Mouse (Mus musculus): ENCODE measurements at regions not wholly inside any gene's neighbourhood (a gene's known extent, or its start where the extent isn't known, plus 50 kb on each side); places are given as distances from the start of the nearest gene placed in this dataset.

DNA sequence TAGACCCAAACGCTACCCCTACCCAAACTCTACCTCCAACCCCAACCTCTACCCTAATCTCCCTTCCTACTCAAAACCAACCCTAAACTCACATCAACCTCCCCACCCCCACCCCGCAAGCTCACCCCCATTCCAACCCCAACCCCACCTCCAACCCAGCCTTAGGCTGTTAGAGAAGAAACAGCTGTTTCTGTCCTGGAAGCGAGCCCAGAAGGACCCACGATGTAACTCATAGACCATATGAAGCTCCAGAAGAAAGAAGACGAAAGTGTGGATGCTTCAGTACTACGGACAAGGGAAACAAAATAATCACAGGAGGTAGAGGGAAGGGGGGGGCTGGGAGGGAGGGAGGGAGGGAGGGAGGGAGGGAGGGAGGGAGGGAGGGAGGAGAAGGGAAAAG lies 58.4 kb downstream of the Sox11 start:
- DNase-seq (ENCODE audit: low spot score in 2 of 2), result no peak

DNA sequence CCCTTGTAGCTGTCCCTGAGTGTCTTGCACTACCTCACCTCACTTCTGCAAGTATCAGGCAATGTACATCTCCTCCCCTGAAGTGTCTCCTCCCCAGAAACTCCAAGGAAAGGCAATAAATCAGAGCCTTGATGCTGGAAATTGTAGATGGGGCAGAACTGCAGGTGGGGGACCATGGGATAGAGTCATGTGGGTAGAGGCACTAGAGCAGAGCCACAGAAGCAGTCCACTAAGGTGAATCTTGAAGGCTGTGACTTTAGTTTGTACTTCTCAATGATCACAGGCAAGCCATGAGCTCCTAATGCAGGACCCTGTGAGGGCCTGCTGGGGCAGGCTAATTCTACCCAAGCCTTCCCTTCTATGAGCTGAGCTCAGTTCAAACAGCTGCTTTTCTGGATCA lies 80.4 kb downstream of the Sox11 start:
- DNase-seq (ENCODE audit: low spot score in 2 of 2), result no peak

DNA sequence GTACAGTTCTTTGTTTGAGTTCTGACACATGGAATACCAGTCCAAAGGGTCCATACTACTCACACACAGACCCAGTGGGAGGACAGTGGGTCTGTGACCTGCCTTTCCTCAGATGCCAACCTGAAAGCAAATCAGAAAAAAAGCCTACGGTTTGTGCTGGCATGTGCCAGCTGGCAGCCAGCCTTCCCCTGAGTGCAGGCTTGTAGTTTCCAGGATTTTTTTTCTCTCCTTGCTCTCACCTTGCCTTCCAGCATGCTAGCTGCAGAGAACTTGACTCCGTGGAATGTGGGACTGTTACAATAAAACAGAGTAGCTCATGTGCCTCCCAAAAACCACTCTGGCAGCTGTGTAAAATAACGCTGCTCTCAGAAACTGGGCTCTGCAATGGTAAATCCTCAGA lies 88.2 kb downstream of the Sox11 start:
- no peak for DNase-seq (ENCODE audit: low spot score in 2 of 2)

DNA sequence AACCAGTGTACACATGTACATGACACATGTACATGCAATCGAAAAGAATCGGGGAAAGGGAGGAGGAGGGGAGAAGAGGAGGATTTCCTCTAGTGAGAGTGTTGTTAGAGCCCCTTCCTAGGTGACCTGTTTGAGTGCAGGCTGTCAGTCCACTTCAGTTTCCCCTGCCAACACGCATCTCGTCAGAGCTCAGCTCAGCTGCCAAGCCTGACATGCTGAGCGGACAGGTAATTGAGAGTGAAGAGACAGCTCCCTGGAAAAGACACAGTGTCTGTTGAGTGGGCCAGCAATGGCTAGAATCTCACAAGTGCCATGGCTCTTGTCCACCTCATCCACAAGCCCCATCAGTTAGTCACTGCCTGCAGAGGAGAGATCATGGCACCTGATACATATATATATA lies 90.9 kb downstream of the Sox11 start:
- no peak for DNase-seq (ENCODE audit: low spot score in 2 of 2)

DNA sequence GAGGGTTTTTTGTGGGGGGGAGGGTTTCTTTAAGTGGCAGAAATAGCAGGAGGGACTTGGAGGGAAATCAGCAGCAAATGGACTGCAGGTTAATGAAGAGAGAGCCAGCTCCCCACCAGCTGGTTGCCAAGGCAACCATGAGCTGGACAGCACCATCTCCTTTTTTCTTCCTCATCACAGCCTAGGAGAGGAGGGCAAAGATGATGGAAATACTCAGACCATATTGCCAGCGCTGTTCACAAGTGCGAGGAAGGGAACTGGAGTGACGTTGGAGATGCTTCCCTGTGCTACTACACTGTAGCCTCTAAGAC lies 93.9 kb downstream of the Sox11 start:
- no peak for DNase-seq (ENCODE audit: low spot score in 2 of 2)

DNA sequence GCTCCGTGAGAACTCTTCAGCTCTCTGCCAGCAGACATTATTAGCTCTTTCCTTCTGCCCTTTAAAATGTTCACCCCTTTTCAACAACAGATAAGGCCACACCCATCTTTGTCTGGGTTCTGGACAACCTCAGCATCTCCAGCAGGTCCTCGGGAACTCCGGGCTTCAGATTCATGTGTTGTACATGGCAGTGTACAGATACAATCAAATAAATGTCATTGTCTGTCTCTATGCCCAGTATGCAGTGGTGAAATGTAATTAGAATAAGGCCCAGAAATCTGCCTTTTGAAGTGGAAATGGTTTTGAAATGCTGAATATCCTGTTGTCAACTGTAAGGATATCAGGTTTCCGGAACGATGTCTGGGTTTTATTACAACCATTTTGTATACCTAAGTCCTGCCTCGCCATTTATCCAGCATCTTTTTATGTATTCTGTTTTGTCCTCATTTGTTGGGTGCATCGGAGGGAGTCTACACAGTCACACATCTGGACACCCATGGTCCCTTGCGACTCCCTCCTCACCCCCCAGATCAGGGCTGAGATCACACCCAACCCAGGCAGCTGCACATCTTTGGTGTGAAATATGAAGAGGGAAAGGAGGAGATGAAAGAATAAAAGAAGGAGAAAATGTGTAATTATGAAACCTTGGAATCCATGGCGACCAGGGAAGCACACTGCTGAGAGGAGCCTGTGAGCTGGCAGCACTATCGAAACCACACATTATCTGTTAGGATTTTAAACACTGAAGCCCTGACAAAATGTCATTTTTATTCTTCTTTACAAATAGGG lies 94.4 kb downstream of the Sox11 start:
- no peak for DNase-seq (ENCODE audit: low spot score in 2 of 2)

DNA sequence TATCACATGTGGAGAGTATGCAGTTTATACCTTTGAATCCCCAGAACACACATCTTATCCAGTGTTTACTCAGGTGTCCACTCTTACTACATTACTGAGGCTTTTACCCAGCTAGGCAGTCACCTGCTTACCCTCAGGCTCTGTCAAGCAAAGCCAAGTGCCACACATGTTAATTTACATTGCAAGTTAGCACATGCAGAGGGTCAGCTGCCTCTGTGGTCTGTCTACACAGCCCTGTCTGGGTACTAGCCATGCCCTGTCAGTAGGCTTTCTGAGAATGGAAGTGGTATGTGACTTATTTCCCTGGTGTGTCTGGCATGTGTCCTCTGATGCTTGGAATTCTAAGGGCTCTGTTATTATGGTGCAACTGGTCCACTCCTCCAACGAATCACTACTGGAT lies 106.6 kb downstream of the Sox11 start:
- DNase-seq (ENCODE audit: low spot score in 2 of 2), result no peak

DNA sequence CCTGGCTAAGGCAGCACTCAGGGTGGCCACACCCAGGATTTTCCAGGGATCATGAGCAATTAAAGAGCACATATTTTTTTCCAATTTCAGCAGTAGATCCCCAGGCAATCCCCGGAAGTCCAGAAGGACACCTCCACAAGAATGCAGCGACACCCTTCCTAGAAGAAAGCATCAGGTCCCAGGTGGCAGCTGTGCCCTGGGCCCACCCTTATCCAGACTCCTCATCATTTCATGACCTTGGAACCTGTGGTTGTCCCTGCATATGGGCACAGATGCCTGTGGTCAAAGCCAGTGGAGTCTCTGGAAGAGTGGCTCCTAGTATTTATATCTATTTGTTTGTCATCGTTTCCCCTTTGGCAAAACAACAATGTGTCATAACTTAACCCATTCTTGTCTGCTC lies 120.8 kb downstream of the Sox11 start:
- DNase-seq (ENCODE audit: low spot score in 2 of 2), result no peak

DNA sequence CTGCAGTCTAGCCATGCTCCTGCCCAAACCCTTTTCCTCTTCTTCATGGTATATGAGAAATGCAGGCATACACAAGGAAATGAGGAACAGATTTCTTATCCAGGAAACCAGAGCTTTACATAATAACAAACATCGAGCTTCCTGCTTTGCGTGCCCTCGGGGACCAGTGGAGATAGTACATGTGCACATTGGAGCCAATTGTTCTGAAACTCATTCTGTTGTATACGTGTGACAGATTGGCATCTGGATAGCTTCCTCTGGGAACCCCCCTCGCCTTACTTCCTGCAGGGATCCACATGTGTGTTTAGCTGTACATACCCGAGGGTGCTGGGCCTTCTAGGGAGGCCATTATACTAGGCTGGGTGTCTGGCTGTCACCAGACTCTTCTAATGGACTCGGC lies 141.2 kb downstream of the Sox11 start:
- no peak for DNase-seq (ENCODE audit: low spot score in 2 of 2)

DNA sequence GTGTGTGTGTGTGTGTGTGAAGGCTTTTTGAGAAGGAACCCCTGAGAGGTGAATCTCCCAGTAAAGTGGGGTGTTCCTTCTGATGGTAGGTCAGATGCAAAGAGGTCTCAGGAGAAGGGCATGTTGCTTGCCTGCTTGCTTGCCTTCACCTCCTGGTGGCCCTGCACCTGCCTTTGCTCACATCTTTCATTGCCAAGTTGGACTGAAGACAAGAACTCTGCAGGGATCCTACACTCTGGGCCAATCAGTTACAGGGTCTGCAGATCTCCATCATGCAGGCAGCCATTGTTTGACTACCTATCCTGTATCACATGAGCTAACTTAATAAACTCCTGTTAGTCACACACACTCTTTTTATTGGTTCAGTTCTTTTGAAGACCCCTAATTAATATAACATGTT lies 148.4 kb downstream of the Sox11 start:
- no peak for DNase-seq (ENCODE audit: low spot score in 2 of 2)

DNA sequence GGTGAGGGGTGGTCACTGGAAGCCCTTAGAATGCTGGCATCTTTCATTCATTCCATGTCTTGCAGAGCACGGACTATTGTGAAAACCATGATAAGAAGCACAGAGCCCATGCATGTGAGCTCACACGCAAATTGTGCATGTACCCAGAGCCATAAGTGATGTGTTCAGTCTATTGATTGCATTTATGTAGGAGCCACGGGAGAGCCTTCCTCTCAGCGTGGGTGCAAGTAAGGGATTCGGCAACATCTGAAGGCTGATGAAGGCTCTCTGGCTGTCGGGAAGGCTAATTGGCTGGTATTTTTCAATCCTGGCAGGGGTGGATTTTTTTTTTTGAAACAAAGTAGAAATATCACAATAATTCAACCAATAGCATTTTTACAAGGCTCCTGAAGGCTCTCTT lies 150.5 kb downstream of the Sox11 start:
- no peak for DNase-seq (ENCODE audit: low spot score in 2 of 2)

DNA sequence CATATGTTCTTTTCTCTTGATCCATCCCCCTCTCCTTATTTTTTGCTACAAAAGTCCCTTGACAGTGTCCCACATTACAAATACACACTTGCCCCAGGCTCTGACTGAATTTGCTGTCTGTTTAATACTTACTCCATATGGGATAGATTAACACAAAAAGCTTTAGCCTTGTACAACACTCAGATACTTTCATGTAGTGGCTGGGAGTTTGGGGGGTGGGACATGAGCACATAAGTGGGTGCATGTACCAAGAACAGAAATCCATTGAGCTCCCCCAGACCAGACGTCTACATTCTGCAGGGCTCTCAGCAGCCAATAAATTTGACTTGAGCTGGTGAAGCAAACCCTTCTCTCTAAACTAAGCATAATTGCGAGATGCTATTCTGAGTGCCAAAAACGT lies 154.9 kb downstream of the Sox11 start:
- DNase-seq (ENCODE audit: low spot score in 2 of 2), result no peak

DNA sequence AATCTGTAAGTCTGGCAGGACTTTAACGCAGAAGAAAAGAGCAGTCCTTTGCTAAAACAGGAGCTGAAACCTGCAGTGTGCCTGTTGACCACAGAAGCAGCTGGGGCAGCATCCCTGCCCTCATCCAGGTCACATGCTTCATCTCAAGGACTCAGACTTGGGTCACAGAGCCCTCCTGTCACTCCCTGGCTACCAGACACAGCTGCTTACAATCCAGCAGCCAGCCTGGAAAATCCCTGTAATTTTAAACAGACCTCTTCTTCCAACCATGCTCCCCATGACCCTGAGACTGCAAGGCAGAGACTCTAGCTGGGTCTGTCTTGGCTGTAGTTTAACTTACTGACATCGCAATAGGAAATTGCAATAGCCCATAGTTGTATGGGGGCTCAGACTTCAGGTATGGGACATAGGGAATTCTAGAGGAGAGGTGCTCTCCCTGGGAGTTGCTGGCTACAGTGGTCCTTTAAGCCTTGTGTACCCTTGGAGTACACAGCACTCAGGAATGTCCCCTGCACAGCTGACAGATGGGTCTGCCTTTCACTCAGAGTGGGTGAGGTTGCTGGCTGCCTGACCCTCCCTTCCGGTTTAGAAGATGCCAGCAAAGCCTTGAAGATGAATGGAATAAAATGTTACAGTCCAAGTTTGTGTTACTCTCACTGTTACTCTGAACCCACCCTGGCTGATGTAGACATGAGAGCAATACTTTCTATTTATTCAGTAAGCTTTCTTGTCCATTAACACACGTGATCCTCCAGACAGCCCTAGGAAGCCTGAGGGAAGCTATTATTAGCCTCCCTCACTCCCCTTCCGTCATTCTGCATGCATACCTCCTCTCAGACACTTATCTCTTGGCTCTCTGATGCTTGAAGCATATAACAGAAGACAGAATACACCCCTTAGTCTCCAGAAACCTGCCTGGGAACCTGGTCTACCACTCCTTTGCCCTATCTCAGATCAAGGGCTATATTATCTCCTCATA lies 159.7 kb downstream of the Sox11 start:
- DNase-seq (ENCODE audit: low spot score in 2 of 2), result no peak

DNA sequence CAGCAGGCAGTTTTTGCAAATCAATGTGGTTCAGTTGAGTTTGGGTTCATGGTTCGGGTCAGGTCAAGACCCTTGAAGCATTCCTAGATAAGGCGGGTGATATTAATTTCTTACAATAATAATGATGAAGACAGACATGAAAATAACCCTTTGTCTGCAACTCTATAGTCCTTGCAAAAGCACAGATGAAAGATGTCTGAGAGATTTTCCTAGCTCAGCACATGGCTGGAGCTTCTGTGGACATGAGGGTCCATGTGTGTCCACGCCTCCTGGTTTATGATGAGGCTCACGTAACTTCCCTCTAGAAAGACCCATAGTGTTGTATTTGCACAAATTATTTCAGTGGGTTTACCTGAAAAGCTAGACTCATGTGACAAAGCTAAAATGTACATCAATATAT lies 168.8 kb downstream of the Sox11 start:
- DNase-seq (ENCODE audit: low spot score in 2 of 2), result no peak

DNA sequence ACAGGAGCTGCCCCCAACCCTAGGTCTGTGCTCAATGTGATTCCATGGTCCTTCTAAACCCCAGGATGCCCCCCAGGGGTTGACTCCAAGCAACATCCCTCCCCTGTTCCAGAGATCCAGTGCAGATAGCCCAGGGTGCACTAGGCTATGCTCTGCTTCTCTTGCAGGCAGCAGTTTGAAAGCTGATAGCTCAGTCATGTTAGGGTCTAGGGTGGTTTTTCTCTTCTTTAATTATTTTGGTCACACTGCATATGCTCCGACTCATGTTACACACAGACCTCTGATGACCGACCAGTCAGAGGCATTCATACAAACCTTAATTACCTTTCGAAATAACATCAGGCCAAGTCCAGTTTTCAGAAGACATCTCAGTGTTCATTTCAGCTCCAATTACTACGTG lies 169.2 kb downstream of the Sox11 start:
- DNase-seq (ENCODE audit: low spot score in 2 of 2), result no peak

DNA sequence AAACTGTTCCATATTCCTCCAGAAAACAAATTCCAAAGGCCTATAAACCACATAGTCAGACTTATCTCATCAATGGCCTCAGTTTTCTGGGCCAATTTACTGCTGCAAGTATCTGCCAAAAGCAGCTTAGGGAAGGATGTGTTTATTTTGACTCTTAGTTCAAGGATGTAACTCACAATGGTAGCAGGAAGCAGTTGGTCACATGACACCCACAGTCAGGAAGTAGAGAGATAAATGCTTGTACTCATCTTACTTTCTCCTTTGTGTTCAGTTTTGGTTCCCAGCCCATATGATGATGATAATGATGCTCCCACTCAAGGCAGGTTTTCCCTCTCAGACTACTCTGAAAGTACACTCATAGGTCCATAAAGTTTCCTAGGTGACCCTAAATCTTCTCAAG lies 170.8 kb downstream of the Sox11 start:
- no peak for DNase-seq (ENCODE audit: low spot score in 2 of 2)

DNA sequence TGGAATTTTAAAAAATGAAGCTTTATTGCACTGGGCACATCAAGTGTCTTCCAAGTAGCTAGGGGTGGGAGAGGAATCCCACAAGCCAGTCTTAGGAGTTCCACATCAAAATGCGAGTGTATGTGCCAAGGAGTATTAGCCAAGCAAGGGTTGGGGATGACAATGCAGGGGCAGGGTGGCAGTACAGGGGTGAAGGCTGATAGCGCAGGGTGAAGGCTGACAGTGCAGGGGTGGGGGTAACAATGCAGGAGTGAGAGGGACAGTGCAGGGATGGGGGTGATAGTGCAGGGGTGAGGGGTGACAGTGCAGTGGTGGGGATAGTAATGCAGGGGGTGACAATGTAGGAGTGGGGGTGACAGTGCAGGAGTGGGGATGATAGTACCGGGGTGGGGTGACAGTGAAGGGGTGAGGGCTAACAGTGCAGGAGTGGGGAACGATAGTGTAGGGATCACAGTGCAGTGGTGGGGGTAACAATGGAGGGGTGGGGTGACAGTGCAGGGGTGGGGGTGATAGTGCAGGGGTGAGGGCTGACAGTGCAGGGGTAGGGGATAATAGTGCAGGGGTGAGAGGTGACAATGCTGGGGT lies 177.4 kb downstream of the Sox11 start:
- DNase-seq (ENCODE audit: low spot score in 2 of 2), result no peak

DNA sequence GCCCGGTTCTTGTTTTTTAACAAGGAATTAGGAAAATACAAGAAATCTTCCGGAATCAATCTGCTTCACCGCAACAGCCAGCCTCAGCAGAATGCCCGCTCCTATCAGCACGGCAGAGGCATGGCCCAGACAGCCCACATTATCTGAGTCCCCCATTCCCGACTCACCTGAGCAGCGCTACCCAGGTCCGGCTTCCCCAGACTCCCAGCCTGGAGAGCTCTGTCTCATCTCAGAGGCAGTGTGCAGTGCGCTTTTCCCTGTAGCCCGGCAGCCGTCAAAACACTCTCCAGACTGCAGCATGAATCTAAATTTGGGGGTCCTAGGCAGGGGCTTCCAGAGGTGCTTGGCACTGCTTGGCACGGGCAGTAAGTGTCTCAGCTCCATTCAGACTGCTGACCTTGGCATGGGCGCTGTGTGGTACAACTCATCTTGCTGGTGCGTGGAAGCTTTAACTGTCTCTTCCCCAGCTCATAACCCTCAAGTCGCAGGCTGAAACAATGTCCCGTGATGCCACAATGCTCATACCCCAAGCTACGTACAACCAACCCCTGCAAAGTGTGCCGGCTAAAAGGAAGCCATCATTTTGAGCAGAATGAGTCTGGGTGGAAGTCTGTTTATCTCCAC lies 182.2 kb downstream of the Sox11 start:
- DNase-seq (ENCODE audit: low spot score in 2 of 2), result no peak

DNA sequence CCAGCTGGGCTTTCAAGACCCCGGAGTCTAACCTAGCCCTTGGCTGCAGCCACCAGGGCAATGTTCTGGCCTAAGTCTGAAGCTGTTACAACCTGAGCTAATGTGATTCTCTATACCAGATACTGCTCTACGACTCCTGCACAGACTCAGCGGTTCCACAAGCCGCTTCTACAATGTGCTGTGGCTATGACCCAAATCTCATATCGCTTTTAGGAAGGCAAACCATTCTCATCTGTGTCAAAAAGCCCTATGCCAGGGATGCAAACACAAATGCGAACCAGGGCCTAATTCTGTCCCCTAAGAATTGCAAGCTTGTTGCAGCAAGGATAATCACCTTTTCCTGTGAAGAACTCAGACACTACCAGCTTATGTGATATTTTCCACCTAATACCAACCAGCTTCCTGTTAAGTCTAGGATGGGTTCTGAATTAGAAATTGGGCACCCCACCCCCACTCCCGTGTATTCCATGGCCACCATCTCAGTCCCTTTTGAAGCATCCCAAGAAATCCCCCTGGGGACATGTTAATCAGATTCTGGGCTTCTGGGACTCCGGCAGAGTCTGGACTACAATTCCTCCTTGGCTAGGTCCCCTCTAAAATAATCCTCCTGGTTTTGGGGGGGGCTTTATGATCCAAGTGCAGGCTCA lies 182.8 kb downstream of the Sox11 start:
- no peak for DNase-seq (ENCODE audit: low spot score in 2 of 2)

DNA sequence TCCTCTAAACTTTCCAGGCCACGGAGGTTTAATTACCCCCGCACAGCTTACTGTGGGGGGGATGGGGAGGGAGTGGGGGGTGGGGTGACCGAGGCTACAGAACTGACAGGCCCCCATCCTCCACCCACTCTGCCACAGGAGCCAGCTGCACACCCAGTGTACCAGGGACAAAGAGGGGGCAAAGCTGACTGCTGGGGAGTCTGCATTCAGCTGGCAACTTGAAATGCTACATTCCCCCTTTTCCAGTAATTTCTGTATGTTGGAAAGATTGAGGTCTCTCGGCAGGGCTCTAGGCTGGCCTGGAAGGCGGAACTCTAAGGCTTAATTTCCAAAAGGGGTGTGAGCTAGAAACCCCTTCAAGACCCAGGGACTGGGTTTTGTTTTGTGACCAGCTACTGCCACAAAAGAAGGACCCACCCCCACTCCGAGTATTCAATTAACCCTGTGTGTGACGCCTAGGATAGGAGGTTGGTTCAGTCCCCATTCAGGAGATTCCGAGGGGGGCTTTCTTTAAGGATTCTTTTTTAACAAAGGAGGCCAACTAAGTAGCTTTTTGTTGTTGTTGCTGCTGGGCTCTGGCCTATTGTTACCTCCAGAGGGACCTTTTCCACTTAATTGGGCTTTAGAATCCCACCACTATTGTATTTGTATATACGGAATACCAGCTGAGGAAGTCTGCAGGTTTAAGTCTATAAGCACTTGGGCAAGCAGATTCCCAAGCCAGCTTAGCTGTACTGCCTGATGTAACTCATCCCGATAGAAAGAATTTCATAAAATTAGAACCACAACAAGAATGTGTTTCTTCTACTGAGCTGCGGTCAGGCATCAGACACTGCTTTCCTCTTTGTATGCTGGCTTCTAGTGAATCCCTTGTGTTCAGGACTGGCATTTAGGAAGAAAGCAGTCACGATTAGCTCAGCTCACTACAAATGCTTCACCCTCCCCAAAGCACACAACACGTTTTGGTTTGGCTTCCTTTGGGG lies 191.2 kb downstream of the Sox11 start:
- no peak for DNase-seq (ENCODE audit: low spot score in 2 of 2)

DNA sequence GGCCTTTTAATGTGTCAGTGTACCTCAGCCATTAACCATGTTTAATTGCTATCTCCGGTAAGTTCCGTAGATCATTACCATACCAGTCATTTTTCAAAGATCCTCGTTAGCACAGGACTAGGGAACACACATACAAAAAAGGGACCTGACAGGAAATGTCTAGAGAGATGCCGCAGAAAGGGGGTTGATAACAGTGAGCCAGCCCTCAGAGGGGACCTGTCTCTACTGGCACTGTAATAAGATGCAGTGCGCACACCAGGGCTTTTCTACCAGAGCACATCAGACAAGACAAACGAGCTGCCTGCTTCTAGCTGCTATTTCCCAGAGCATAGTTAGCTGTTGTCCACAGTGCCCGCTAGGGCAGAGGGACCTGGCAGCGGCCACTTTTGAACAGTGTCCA lies 199.1 kb downstream of the Sox11 start:
- DNase-seq (ENCODE audit: low spot score in 2 of 2), result no peak

Measured in spleen, postnatal 36 days (tissue).